Mouse (Mus musculus): ENCODE measurements around the gene Tmed6. TPM values are rescaled to one million over a fixed set of nuclear protein-coding genes. Genes with fewer than 3 reads are reported as not detected.
"Not testable (repeated sequence)": the region's sequence is repeated elsewhere in the genome, so short reads cannot be mapped to it uniquely, and the experiment has no call there.

Gene Tmed6
- polyA plus RNA-seq, 1 experiment from 2014 or later, result not detected

GRCm38 (mm10) chr8:107108978-107109720 is 43.7 kb upstream of the Tmed6 start:
- Histone ChIP-seq H3K27ac (ENCODE audit: low read length) (no peak overlapping the region), H3K4me2 (ENCODE audit: low read length) (no peak overlapping the region), H3K36me3 (ENCODE audit: control insufficient read depth, insufficient read depth, low read length) (no peaks in the 10 kb centered on the region), H3K9ac (ENCODE audit: low read depth, low read length) (no peak overlapping the region), H3K4me1 (ENCODE audit: control insufficient read depth, insufficient read depth, low read length) (no peaks in the 10 kb centered on the region), H3K27me3 (ENCODE audit: control insufficient read depth, insufficient read depth, low read depth, low read length) (no peaks in the 10 kb centered on the region), H3K4me3 (ENCODE audit: low read depth, low read length) (no peak overlapping the region), H3K9me3 (replicated peaks; ENCODE audit: control insufficient read depth, low read length, poor library complexity, severe bottlenecking) (no peaks in the 10 kb centered on the region)
- no peak for ATAC-seq
- WGBS, result 74% methylated on average over 22 of the region's 23 CpGs

GRCm38 (mm10) chr8:107108089-107108488 is 42.6 kb upstream of the Tmed6 start:
- not testable (repeated sequence) for ATAC-seq; H3K4me1 ChIP-seq (ENCODE audit: control insufficient read depth, insufficient read depth, low read length); H3K4me2 ChIP-seq (ENCODE audit: low read length); H3K9ac ChIP-seq (ENCODE audit: low read depth, low read length); H3K4me3 ChIP-seq (ENCODE audit: low read depth, low read length); H3K27ac ChIP-seq (ENCODE audit: low read length); H3K36me3 ChIP-seq (ENCODE audit: control insufficient read depth, insufficient read depth, low read length); H3K9me3 ChIP-seq (replicated peaks; ENCODE audit: control insufficient read depth, low read length, poor library complexity, severe bottlenecking); H3K27me3 ChIP-seq (ENCODE audit: control insufficient read depth, insufficient read depth, low read depth, low read length)
- WGBS, result 98% methylated on average over 5 of the region's 5 CpGs

GRCm38 (mm10) chr8:107104547-107104946 is 39.1 kb upstream of the Tmed6 start:
- no peak overlapping the region for H3K4me2 ChIP-seq (ENCODE audit: low read length)
- ATAC-seq, result no peak
- no peak overlapping the region for H3K9ac ChIP-seq (ENCODE audit: low read depth, low read length)
- WGBS, result 9% methylated on average over 4 of the region's 4 CpGs
- no peak overlapping the region for H3K4me3 ChIP-seq (ENCODE audit: low read depth, low read length)
- no peaks in the 10 kb centered on the region for H3K4me1 ChIP-seq (ENCODE audit: control insufficient read depth, insufficient read depth, low read length)
- H3K36me3 ChIP-seq (ENCODE audit: control insufficient read depth, insufficient read depth, low read length), result no peaks in the 10 kb centered on the region
- no peaks in the 10 kb centered on the region for H3K27me3 ChIP-seq (ENCODE audit: control insufficient read depth, insufficient read depth, low read depth, low read length)
- no peaks in the 10 kb centered on the region for H3K9me3 ChIP-seq (replicated peaks; ENCODE audit: control insufficient read depth, low read length, poor library complexity, severe bottlenecking)
- no peak overlapping the region for H3K27ac ChIP-seq (ENCODE audit: low read length)

DNA sequence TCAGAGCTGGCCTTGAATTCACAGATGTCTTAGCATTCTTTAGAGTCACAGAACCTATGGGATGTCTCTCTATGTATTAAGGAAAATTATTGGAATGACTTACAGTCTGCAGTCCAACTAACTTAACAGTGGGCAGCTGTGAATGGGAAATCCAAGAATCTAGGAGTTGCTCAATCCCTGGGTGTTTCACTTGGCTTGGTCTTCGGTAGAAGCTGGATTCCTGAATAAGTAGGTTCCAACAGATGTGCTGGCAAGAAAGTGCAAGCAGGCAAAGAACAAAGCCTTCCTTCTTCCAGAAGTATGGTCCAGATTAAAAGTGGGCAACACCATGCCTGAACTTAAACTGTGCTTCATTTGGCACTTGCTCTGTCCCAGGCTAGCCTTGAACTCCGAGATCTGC is 35.2 kb upstream of the Tmed6 start:
- Histone ChIP-seq H3K4me3 (ENCODE audit: low read depth, low read length) (no peak overlapping the region), H3K4me1 (ENCODE audit: control insufficient read depth, insufficient read depth, low read length) (0 out of 2 replicates have a peak, but pooled peaks cover 2% of the 10 kb centered on the region), H3K36me3 (ENCODE audit: control insufficient read depth, insufficient read depth, low read length) (no peaks in the 10 kb centered on the region), H3K27ac (ENCODE audit: low read length) (no peak overlapping the region), H3K27me3 (ENCODE audit: control insufficient read depth, insufficient read depth, low read depth, low read length) (no peaks in the 10 kb centered on the region), H3K9ac (ENCODE audit: low read depth, low read length) (no peak overlapping the region), H3K9me3 (replicated peaks; ENCODE audit: control insufficient read depth, low read length, poor library complexity, severe bottlenecking) (no peaks in the 10 kb centered on the region), H3K4me2 (ENCODE audit: low read length) (no peak overlapping the region)
- ATAC-seq, result no peak
- WGBS, result 85% methylated on average over 2 of the region's 2 CpGs

DNA sequence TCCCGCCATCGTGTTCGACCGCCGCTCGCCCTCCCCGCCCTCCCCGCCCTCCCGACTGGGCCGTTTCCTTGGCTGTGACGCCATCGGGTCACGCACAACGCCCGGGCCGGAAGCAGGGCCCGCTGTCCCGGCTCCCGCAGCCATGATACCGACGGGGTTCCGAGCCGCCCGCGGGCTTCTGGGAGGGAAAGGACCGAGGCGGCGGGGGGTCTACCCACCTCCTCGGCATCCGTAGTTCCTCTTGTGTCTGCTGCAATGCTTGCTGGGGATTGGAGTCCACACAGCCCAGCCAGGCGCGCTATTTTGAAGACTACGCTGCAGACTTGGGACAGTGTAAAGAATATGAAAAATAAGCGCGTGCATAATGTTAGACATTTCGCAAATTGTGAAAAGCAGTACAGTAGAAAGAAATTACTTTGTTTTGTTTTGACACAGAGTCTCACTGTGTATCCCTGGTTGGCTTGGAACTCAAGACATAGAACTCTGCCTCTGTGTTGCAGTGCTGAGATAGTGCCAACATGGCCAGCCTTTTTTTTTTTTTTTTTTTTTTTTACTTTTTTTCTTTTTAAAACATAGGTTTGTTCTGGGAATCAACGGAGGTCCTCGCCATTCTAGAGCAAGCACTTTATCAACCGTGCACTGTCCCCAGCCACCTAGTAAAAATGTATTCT is 31.1 kb upstream of the Tmed6 start, which contains the start of gene Terf2:
Terf2 (minus strand) TSS at position 182 of the 671 bp plus-strand sequence.
- 4% methylated on average over 33 of the region's 39 CpGs for WGBS
- no peaks in the 10 kb centered on the region for H3K9me3 ChIP-seq (replicated peaks; ENCODE audit: control insufficient read depth, low read length, poor library complexity, severe bottlenecking)

DNA sequence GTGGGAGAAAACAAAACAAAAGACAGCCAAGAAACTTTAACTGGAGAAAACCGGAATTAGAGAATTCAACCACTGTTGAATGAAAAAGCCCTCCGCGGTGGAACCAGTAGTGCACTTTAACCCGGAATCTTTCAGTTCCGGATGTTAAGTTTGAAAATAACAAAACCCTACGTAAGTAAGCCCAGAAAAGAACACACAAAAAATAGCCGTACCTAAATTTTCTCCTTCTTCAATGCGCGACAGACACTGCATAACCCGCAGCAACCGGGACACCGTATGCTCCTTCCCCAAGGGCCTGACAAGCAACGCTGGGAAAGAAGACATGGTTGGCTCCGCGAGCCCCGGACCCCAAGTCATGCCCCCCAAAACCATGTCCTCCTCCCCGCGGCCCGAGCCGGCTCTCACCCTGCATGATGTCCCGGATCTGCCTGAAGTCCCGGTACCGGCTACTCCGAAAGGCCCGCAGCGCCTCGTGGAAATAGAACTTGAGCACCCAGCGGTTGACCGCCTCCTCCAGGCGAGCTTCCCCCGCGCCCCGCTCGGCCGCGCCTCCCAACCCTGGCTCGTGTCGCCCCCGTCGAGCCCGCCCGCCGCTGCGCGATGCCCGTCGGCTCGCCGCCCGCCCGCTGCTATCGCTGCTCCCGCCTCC is 30.4 kb upstream of the Tmed6 start:
- H3K27ac ChIP-seq (ENCODE audit: low read length), result peak overlapping the region; percentile 86
- no peaks in the 10 kb centered on the region for H3K36me3 ChIP-seq (ENCODE audit: control insufficient read depth, insufficient read depth, low read length)
- peak overlapping the region; percentile 84 for H3K4me3 ChIP-seq (ENCODE audit: low read depth, low read length)
- ATAC-seq, result peak; percentile 78
- peak overlapping the region; percentile 83 for H3K9ac ChIP-seq (ENCODE audit: low read depth, low read length)
- peaks cover 19% of the 10 kb centered on the region for H3K4me1 ChIP-seq (ENCODE audit: control insufficient read depth, insufficient read depth, low read length)
- H3K27me3 ChIP-seq (ENCODE audit: control insufficient read depth, insufficient read depth, low read depth, low read length), result no peaks in the 10 kb centered on the region
- WGBS, result under 1% methylated on average over 45 of the region's 53 CpGs
- H3K4me2 ChIP-seq (ENCODE audit: low read length), result peak overlapping the region; percentile 61
- H3K9me3 ChIP-seq (replicated peaks; ENCODE audit: control insufficient read depth, low read length, poor library complexity, severe bottlenecking), result no peaks in the 10 kb centered on the region

More for the DNA sequence above, 31.1 kb upstream of the Tmed6 start, which contains the start of gene Terf2:
- peak; percentile 95 for ATAC-seq
- Histone ChIP-seq H3K4me1 (ENCODE audit: control insufficient read depth, insufficient read depth, low read length) (peaks cover 19% of the 10 kb centered on the region), H3K36me3 (ENCODE audit: control insufficient read depth, insufficient read depth, low read length) (no peaks in the 10 kb centered on the region), H3K9ac (ENCODE audit: low read depth, low read length) (peak within 1 kb of the TSS; percentile 83), H3K4me3 (ENCODE audit: low read depth, low read length) (peak within 1 kb of the TSS; percentile 84), H3K27ac (ENCODE audit: low read length) (peak within 1 kb of the TSS; percentile 86), H3K27me3 (ENCODE audit: control insufficient read depth, insufficient read depth, low read depth, low read length) (no peaks in the 10 kb centered on the region), H3K4me2 (ENCODE audit: low read length) (peak within 1 kb of the TSS; percentile 61)

GRCm38 (mm10) chr8:107090531-107090930 is 25.1 kb upstream of the Tmed6 start:
- no peak overlapping the region for H3K9ac ChIP-seq (ENCODE audit: low read depth, low read length)
- no peak for ATAC-seq
- no peaks in the 10 kb centered on the region; the same call in 1 of the 2 replicates for H3K9me3 ChIP-seq (replicated peaks; ENCODE audit: control insufficient read depth, low read length, poor library complexity, severe bottlenecking)
- H3K27me3 ChIP-seq (ENCODE audit: control insufficient read depth, insufficient read depth, low read depth, low read length), result no peaks in the 10 kb centered on the region
- H3K27ac ChIP-seq (ENCODE audit: low read length), result no peak overlapping the region
- H3K4me1 ChIP-seq (ENCODE audit: control insufficient read depth, insufficient read depth, low read length), result peaks cover 16% of the 10 kb centered on the region
- H3K4me3 ChIP-seq (ENCODE audit: low read depth, low read length), result no peak overlapping the region
- H3K36me3 ChIP-seq (ENCODE audit: control insufficient read depth, insufficient read depth, low read length), result peaks cover 17% of the 10 kb centered on the region
- H3K4me2 ChIP-seq (ENCODE audit: low read length), result no peak overlapping the region
- over 99% methylated on average over 7 of the region's 7 CpGs for WGBS

- Histone ChIP-seq H3K36me3 (ENCODE audit: control insufficient read depth, insufficient read depth, low read length) (peaks cover 20% of the 10 kb centered on the region), H3K9ac (ENCODE audit: low read depth, low read length) (no peak overlapping the region), H3K27me3 (ENCODE audit: control insufficient read depth, insufficient read depth, low read depth, low read length) (no peaks in the 10 kb centered on the region), H3K4me3 (ENCODE audit: low read depth, low read length) (no peak overlapping the region), H3K4me1 (ENCODE audit: control insufficient read depth, insufficient read depth, low read length) (no peaks in the 10 kb centered on the region), H3K4me2 (ENCODE audit: low read length) (no peak overlapping the region), H3K9me3 (replicated peaks; ENCODE audit: control insufficient read depth, low read length, poor library complexity, severe bottlenecking) (no peaks in the 10 kb centered on the region; the same call in 1 of the 2 replicates), H3K27ac (ENCODE audit: low read length) (no peak overlapping the region)
- no peak for ATAC-seq
- 97% methylated on average over 5 of the region's 5 CpGs for WGBS
Measured at GRCm38 (mm10) chr8:107088526-107089063, 23.2 kb upstream of the Tmed6 start.

Data from midbrain, embryonic 16.5 days (tissue).